Mouse (Mus musculus) heart, postnatal 0 days (tissue): Measurements from ENCODE around the gene Abca5.

ENCODE experiments used
- CTCF ChIP-seq: IDR thresholded peaks from 2 replicates; pipeline ENCODE4 v1.5.1; 2016; ENCODE audit warnings: antibody characterized with exemption, control low read depth, low read depth
- EP300 ChIP-seq: IDR thresholded peaks from 2 replicates; pipeline ENCODE4 v1.6.1; 2016; ENCODE audit warnings: antibody characterized with exemption, low read depth

DNA sequence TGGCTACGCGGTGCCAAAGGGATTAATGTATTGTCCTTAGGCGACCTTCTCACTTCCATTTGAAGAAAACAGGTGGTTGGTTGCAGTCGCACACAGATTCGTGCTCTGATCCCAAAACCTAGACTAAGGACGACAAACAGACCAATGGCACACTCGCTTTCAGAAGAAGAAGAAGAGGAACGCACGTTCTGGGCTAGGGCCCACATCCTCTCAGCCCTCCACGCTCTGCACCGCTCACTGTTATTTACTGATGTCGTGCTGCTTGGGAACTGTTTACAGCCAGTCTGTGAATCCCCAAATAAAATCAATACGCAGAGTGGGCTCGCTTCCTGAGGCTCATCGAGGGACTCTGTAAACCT, 42.8 kb upstream of the Abca5 start:
- TF ChIP-seq CTCF = no peak
- TF ChIP-seq EP300 = no peak
